Mouse (Mus musculus) ES-Bruce4 (cell line): Measurements from ENCODE around the gene Zfand2a. TPM values are rescaled to one million over a fixed set of nuclear protein-coding genes. Genes with fewer than 3 reads are reported as not detected.
A peak's percentile ranks its signal among the peaks of the same experiment; 100 is the strongest.

ENCODE experiments used
- H3K27ac ChIP-seq: 2 replicates; pipeline ENCODE4 v1.5.1; 2012; ENCODE audit warnings: low read length, inconsistent platforms; ENCODE audit not compliant: insufficient read depth
- H3K27me3 ChIP-seq: 2 replicates; pipeline ENCODE4 v1.6.1; 2012; ENCODE audit warnings: mild to moderate bottlenecking, low read length, inconsistent platforms; ENCODE audit not compliant: control insufficient read depth, poor library complexity, insufficient read depth, severe bottlenecking
- H3K36me3 ChIP-seq: 2 replicates; pipeline ENCODE4 v1.6.1; 2012; ENCODE audit warnings: inconsistent platforms, mild to moderate bottlenecking, low read length, moderate library complexity; ENCODE audit not compliant: control insufficient read depth, poor library complexity, insufficient read depth, severe bottlenecking
- H3K4me1 ChIP-seq: one replicate; pipeline ENCODE4 v1.8.1; 2011; ENCODE audit warnings: low read length; ENCODE audit not compliant: control insufficient read depth, insufficient read depth
- H3K4me3 ChIP-seq: 2 replicates; pipeline ENCODE4 v1.5.1; 2011; ENCODE audit warnings: low read depth, mild to moderate bottlenecking, low read length
- H3K9ac ChIP-seq: 2 replicates; pipeline ENCODE4 v1.6.1; 2012; ENCODE audit warnings: low read depth, mild to moderate bottlenecking, inconsistent platforms; ENCODE audit not compliant: poor library complexity, severe bottlenecking
- H3K9me3 ChIP-seq: replicated peaks from 2 replicates; pipeline ENCODE4 v1.6.1; 2012; ENCODE audit warnings: mild to moderate bottlenecking, low read length, inconsistent platforms; ENCODE audit not compliant: control insufficient read depth, poor library complexity, insufficient read depth, severe bottlenecking
- CTCF ChIP-seq: IDR thresholded peaks from one replicate; pipeline ENCODE4 v1.8.1; 2011; ENCODE audit warnings: low read depth, low read length
- EP300 ChIP-seq: IDR thresholded peaks from 2 replicates; pipeline ENCODE4 v1.6.1; 2011; ENCODE audit warnings: low read depth, low read length; ENCODE audit not compliant: insufficient read depth
- POLR2A ChIP-seq: IDR thresholded peaks from one replicate; pipeline ENCODE4 v1.8.1; 2011; ENCODE audit warnings: low read length; ENCODE audit not compliant: insufficient read depth
- polyA plus RNA-seq: library from polyadenylated mRNA; stranded (reverse); fragments of >200 nt; gene quantifications from 2 replicates; pipeline ENCODE4 v1.2.4, GENCODE M21; 2011; ENCODE audit warnings: low read depth; ENCODE audit not compliant: missing spikeins, insufficient read depth, insufficient read length

Zfand2a gene
- polyA plus RNA-seq, 1 experiment: 11.3 TPM

GRCm38 (mm10) chr5:139460384-139461067 is 23.8 kb downstream of the Zfand2a start, which contains the start of gene 3110082I17Rik:
3110082I17Rik (minus strand) TSS chr5:139460527.
- Histone ChIP-seq H3K9me3 (no peaks in the 10 kb centered on the region), H3K27me3 (no peaks in the 10 kb centered on the region), H3K27ac (no peak within 1 kb of the TSS), H3K9ac (peak within 1 kb of the TSS; percentile 54), H3K36me3 (no peaks in the 10 kb centered on the region), H3K4me1 (peaks cover 3% of the 10 kb centered on the region), H3K4me3 (peak within 1 kb of the TSS; percentile 88)
- TF ChIP-seq EP300 (no peak), CTCF (no peak), POLR2A (no peak)

GRCm38 (mm10) chr5:139459938-139460337 is 24.4 kb downstream of the Zfand2a start:
- Histone ChIP-seq H3K9ac (peak overlapping the region; percentile 54), H3K4me3 (peak overlapping the region; percentile 88), H3K27me3 (no peaks in the 10 kb centered on the region), H3K4me1 (peaks cover 3% of the 10 kb centered on the region), H3K36me3 (0 out of 2 replicates have a peak, but pooled peaks cover 2% of the 10 kb centered on the region), H3K27ac (no peak overlapping the region), H3K9me3 (no peaks in the 10 kb centered on the region)
- no peak for TF ChIP-seq CTCF
- no peak for TF ChIP-seq EP300
- no peak for TF ChIP-seq POLR2A

- TF ChIP-seq CTCF (no peak), POLR2A (no peak), EP300 (no peak)
- Histone ChIP-seq H3K4me3 (no peak overlapping the region), H3K27ac (no peak overlapping the region), H3K9me3 (no peaks in the 10 kb centered on the region), H3K4me1 (peaks cover 3% of the 10 kb centered on the region), H3K9ac (no peak overlapping the region), H3K27me3 (no peaks in the 10 kb centered on the region), H3K36me3 (0 out of 2 replicates have a peak, but pooled peaks cover 10% of the 10 kb centered on the region)
These were observed 27.1 kb downstream of the Zfand2a start for GRCm38 (mm10) chr5:139457241-139457640.

- Histone ChIP-seq H3K9ac (no peak overlapping the region), H3K4me3 (no peak overlapping the region), H3K27me3 (no peaks in the 10 kb centered on the region), H3K4me1 (peaks cover 3% of the 10 kb centered on the region), H3K27ac (no peak overlapping the region), H3K9me3 (no peaks in the 10 kb centered on the region), H3K36me3 (0 out of 2 replicates have a peak, but pooled peaks cover 10% of the 10 kb centered on the region)
- TF ChIP-seq CTCF (no peak), EP300 (no peak), POLR2A (no peak)
These were observed 29.2 kb downstream of the Zfand2a start for GRCm38 (mm10) chr5:139455166-139455565.

- Histone ChIP-seq H3K4me1 (no peaks in the 10 kb centered on the region), H3K36me3 (0 out of 2 replicates have a peak, but pooled peaks cover 10% of the 10 kb centered on the region), H3K9ac (no peak overlapping the region), H3K27me3 (no peaks in the 10 kb centered on the region), H3K27ac (no peak overlapping the region), H3K9me3 (no peaks in the 10 kb centered on the region), H3K4me3 (no peak overlapping the region)
- no peak for TF ChIP-seq POLR2A
- TF ChIP-seq CTCF: no peak
- TF ChIP-seq EP300: no peak
These were observed 31.3 kb downstream of the Zfand2a start for GRCm38 (mm10) chr5:139453031-139453430.

GRCm38 (mm10) chr5:139449926-139450325 is 34.4 kb downstream of the Zfand2a start:
- no peak overlapping the region for H3K27ac ChIP-seq
- no peak overlapping the region for H3K4me3 ChIP-seq
- TF ChIP-seq CTCF (no peak), EP300 (no peak), POLR2A (no peak)
- no peak overlapping the region for H3K9ac ChIP-seq
- H3K9me3 ChIP-seq: no peaks in the 10 kb centered on the region
- 0 out of 2 replicates have a peak, but pooled peaks cover 8% of the 10 kb centered on the region for H3K36me3 ChIP-seq
- H3K4me1 ChIP-seq: peaks cover 1% of the 10 kb centered on the region
- H3K27me3 ChIP-seq: no peaks in the 10 kb centered on the region
